Mouse (Mus musculus): ENCODE data around the gene Dcdc2c. TPM values are rescaled to one million over a fixed set of nuclear protein-coding genes. Genes with fewer than 3 reads are reported as not detected.

Dcdc2c gene
- polyA plus RNA-seq (2014; fragmentation: Nextera tagmentation; extraction: Ambion mirVana) = 0.18 and 0.32 TPM in 2 replicates

GRCm38 (mm10) chr12:28552299-28552698 is at the start of gene Dcdc2c:
Dcdc2c (minus strand) TSS chr12:28552399.
- Histone ChIP-seq H3K27me3 (replicated peaks; ENCODE audit: control insufficient read depth, insufficient read depth, low read length) (no peaks in the 10 kb centered on the region), H3K36me3 (ENCODE audit: control insufficient read depth, insufficient read depth, low read length) (no peaks in the 10 kb centered on the region), H3K4me1 (ENCODE audit: control insufficient read depth, insufficient read depth, low read length) (peaks cover 5% of the 10 kb centered on the region; the same call in 1 of the 2 replicates), H3K4me3 (ENCODE audit: low read depth, low read length) (no peak within 1 kb of the TSS), H3K9ac (ENCODE audit: low read depth, low read length) (no peak within 1 kb of the TSS), H3K27ac (replicated peaks; ENCODE audit: low read depth, low read length) (no peak within 1 kb of the TSS), H3K4me2 (ENCODE audit: low read depth, low read length) (no peak within 1 kb of the TSS), H3K9me3 (ENCODE audit: control insufficient read depth, low read length) (no peaks in the 10 kb centered on the region)
- 78% methylated on average over 15 of the region's 15 CpGs for WGBS
- DNase-seq (ENCODE audit: low spot score) = no peak
- ATAC-seq (ENCODE audit: low read depth) = no peak

- Histone ChIP-seq H3K4me2 (ENCODE audit: low read depth, low read length) (no peak overlapping the region), H3K9me3 (ENCODE audit: control insufficient read depth, low read length) (no peaks in the 10 kb centered on the region), H3K27me3 (replicated peaks; ENCODE audit: control insufficient read depth, insufficient read depth, low read length) (no peaks in the 10 kb centered on the region), H3K4me1 (ENCODE audit: control insufficient read depth, insufficient read depth, low read length) (no peaks in the 10 kb centered on the region), H3K4me3 (ENCODE audit: low read depth, low read length) (no peak overlapping the region), H3K9ac (ENCODE audit: low read depth, low read length) (no peak overlapping the region), H3K36me3 (ENCODE audit: control insufficient read depth, insufficient read depth, low read length) (no peaks in the 10 kb centered on the region), H3K27ac (replicated peaks; ENCODE audit: low read depth, low read length) (no peak overlapping the region)
- ATAC-seq (ENCODE audit: low read depth) = no peak
- no peak for DNase-seq (ENCODE audit: low spot score)
- 50% methylated on average over 2 of the region's 2 CpGs for whole genome bisulfite sequencing
Observed at GRCm38 (mm10) chr12:28598526-28598991, 46.4 kb upstream of the Dcdc2c start.

- Histone ChIP-seq H3K27me3 (replicated peaks; ENCODE audit: control insufficient read depth, insufficient read depth, low read length) (no peaks in the 10 kb centered on the region), H3K9me3 (ENCODE audit: control insufficient read depth, low read length) (no peaks in the 10 kb centered on the region), H3K4me1 (ENCODE audit: control insufficient read depth, insufficient read depth, low read length) (no peaks in the 10 kb centered on the region), H3K27ac (replicated peaks; ENCODE audit: low read depth, low read length) (no peak overlapping the region), H3K4me3 (ENCODE audit: low read depth, low read length) (no peak overlapping the region), H3K36me3 (ENCODE audit: control insufficient read depth, insufficient read depth, low read length) (no peaks in the 10 kb centered on the region), H3K9ac (ENCODE audit: low read depth, low read length) (no peak overlapping the region), H3K4me2 (ENCODE audit: low read depth, low read length) (no peak overlapping the region)
- ATAC-seq (ENCODE audit: low read depth) (no peak), DNase-seq (ENCODE audit: low spot score) (no peak)
- WGBS = 45% methylated on average over 3 of the region's 3 CpGs
Observed at GRCm38 (mm10) chr12:28598110-28598509, 45.9 kb upstream of the Dcdc2c start.

- Histone ChIP-seq H3K4me2 (ENCODE audit: low read depth, low read length) (no peak overlapping the region), H3K4me3 (ENCODE audit: low read depth, low read length) (no peak overlapping the region), H3K9me3 (ENCODE audit: control insufficient read depth, low read length) (no peaks in the 10 kb centered on the region), H3K36me3 (ENCODE audit: control insufficient read depth, insufficient read depth, low read length) (no peaks in the 10 kb centered on the region), H3K27ac (replicated peaks; ENCODE audit: low read depth, low read length) (no peak overlapping the region), H3K27me3 (replicated peaks; ENCODE audit: control insufficient read depth, insufficient read depth, low read length) (no peaks in the 10 kb centered on the region), H3K9ac (ENCODE audit: low read depth, low read length) (no peak overlapping the region), H3K4me1 (ENCODE audit: control insufficient read depth, insufficient read depth, low read length) (no peaks in the 10 kb centered on the region)
- 83% methylated on average over 9 of the region's 9 CpGs for WGBS
- DNase-seq (ENCODE audit: low spot score) (no peak), ATAC-seq (ENCODE audit: low read depth) (no peak)
Observed at GRCm38 (mm10) chr12:28597699-28598098, 45.5 kb upstream of the Dcdc2c start.

- H3K27me3 ChIP-seq (replicated peaks; ENCODE audit: control insufficient read depth, insufficient read depth, low read length) = no peaks in the 10 kb centered on the region
- DNase-seq (ENCODE audit: low spot score) = no peak
Observed at GRCm38 (mm10) chr12:28596851-28597250, 44.7 kb upstream of the Dcdc2c start.

GRCm38 (mm10) chr12:28590428-28590827 is 38.2 kb upstream of the Dcdc2c start:
- ATAC-seq (ENCODE audit: low read depth) (no peak), DNase-seq (ENCODE audit: low spot score) (no peak)
- Histone ChIP-seq H3K36me3 (ENCODE audit: control insufficient read depth, insufficient read depth, low read length) (no peaks in the 10 kb centered on the region), H3K9me3 (ENCODE audit: control insufficient read depth, low read length) (no peaks in the 10 kb centered on the region), H3K27me3 (replicated peaks; ENCODE audit: control insufficient read depth, insufficient read depth, low read length) (no peaks in the 10 kb centered on the region), H3K4me2 (ENCODE audit: low read depth, low read length) (no peak overlapping the region), H3K4me1 (ENCODE audit: control insufficient read depth, insufficient read depth, low read length) (no peaks in the 10 kb centered on the region), H3K4me3 (ENCODE audit: low read depth, low read length) (no peak overlapping the region), H3K27ac (replicated peaks; ENCODE audit: low read depth, low read length) (no peak overlapping the region), H3K9ac (ENCODE audit: low read depth, low read length) (no peak overlapping the region)
- 39% methylated on average over 12 of the region's 13 CpGs for WGBS

More at GRCm38 (mm10) chr12:28596851-28597250, 44.7 kb upstream of the Dcdc2c start:
- Histone ChIP-seq H3K4me3 (ENCODE audit: low read depth, low read length) (no peak overlapping the region), H3K27ac (replicated peaks; ENCODE audit: low read depth, low read length) (no peak overlapping the region), H3K4me1 (ENCODE audit: control insufficient read depth, insufficient read depth, low read length) (no peaks in the 10 kb centered on the region), H3K4me2 (ENCODE audit: low read depth, low read length) (no peak overlapping the region), H3K9me3 (ENCODE audit: control insufficient read depth, low read length) (no peaks in the 10 kb centered on the region), H3K36me3 (ENCODE audit: control insufficient read depth, insufficient read depth, low read length) (no peaks in the 10 kb centered on the region), H3K9ac (ENCODE audit: low read depth, low read length) (no peak overlapping the region)
- ATAC-seq (ENCODE audit: low read depth) = no peak

GRCm38 (mm10) chr12:28589090-28589868 is 37.1 kb upstream of the Dcdc2c start:
- peak overlapping the region; percentile 59 for H3K4me2 ChIP-seq (ENCODE audit: low read depth, low read length)
- peak overlapping the region; percentile 52 for H3K9ac ChIP-seq (ENCODE audit: low read depth, low read length)
- no peaks in the 10 kb centered on the region for H3K36me3 ChIP-seq (ENCODE audit: control insufficient read depth, insufficient read depth, low read length)
- no peaks in the 10 kb centered on the region for H3K4me1 ChIP-seq (ENCODE audit: control insufficient read depth, insufficient read depth, low read length)
- 9% methylated on average over 24 of the region's 24 CpGs for WGBS
- H3K9me3 ChIP-seq (ENCODE audit: control insufficient read depth, low read length) = no peaks in the 10 kb centered on the region
- H3K4me3 ChIP-seq (ENCODE audit: low read depth, low read length) = peak overlapping the region; percentile 38
- DNase-seq (ENCODE audit: low spot score) (peak; percentile 91), ATAC-seq (ENCODE audit: low read depth) (peak; percentile 89)
- H3K27me3 ChIP-seq (replicated peaks; ENCODE audit: control insufficient read depth, insufficient read depth, low read length) = no peaks in the 10 kb centered on the region
- no peak overlapping the region for H3K27ac ChIP-seq (replicated peaks; ENCODE audit: low read depth, low read length)

- H3K9me3 ChIP-seq (ENCODE audit: control insufficient read depth, low read length) = no peaks in the 10 kb centered on the region
- DNase-seq (ENCODE audit: low spot score) = no peak
- no peak for ATAC-seq (ENCODE audit: low read depth)
- H3K4me1 ChIP-seq (ENCODE audit: control insufficient read depth, insufficient read depth, low read length) = no peaks in the 10 kb centered on the region
- no peak overlapping the region for H3K4me2 ChIP-seq (ENCODE audit: low read depth, low read length)
- no peak overlapping the region for H3K27ac ChIP-seq (replicated peaks; ENCODE audit: low read depth, low read length)
- no peaks in the 10 kb centered on the region for H3K27me3 ChIP-seq (replicated peaks; ENCODE audit: control insufficient read depth, insufficient read depth, low read length)
- WGBS = 72% methylated on average over 6 of the region's 6 CpGs
- H3K4me3 ChIP-seq (ENCODE audit: low read depth, low read length) = no peak overlapping the region
- no peaks in the 10 kb centered on the region for H3K36me3 ChIP-seq (ENCODE audit: control insufficient read depth, insufficient read depth, low read length)
- no peak overlapping the region for H3K9ac ChIP-seq (ENCODE audit: low read depth, low read length)
Observed at GRCm38 (mm10) chr12:28587949-28588348, 35.8 kb upstream of the Dcdc2c start.

GRCm38 (mm10) chr12:28584036-28584435 is 31.8 kb upstream of the Dcdc2c start:
- H3K27ac ChIP-seq (replicated peaks; ENCODE audit: low read depth, low read length) = no peak overlapping the region
- H3K27me3 ChIP-seq (replicated peaks; ENCODE audit: control insufficient read depth, insufficient read depth, low read length) = no peaks in the 10 kb centered on the region
- no peak overlapping the region for H3K4me3 ChIP-seq (ENCODE audit: low read depth, low read length)
- no peaks in the 10 kb centered on the region for H3K9me3 ChIP-seq (ENCODE audit: control insufficient read depth, low read length)
- no peak overlapping the region for H3K4me2 ChIP-seq (ENCODE audit: low read depth, low read length)
- no peak overlapping the region for H3K9ac ChIP-seq (ENCODE audit: low read depth, low read length)
- no peaks in the 10 kb centered on the region for H3K36me3 ChIP-seq (ENCODE audit: control insufficient read depth, insufficient read depth, low read length)
- WGBS = 60% methylated on average over 3 of the region's 3 CpGs
- ATAC-seq (ENCODE audit: low read depth) (no peak), DNase-seq (ENCODE audit: low spot score) (no peak)
- H3K4me1 ChIP-seq (ENCODE audit: control insufficient read depth, insufficient read depth, low read length) = no peaks in the 10 kb centered on the region

Data from embryonic facial prominence, embryonic 14.5 days (tissue).